Mouse (Mus musculus) layer of hippocampus, postnatal 10 days (tissue): ENCODE results near the gene Tmem59. TPM values are rescaled to one million over a fixed set of nuclear protein-coding genes. Genes with fewer than 3 reads are reported as not detected.

Source experiments
- DNase-seq, 2 experiments: peaks; one replicate each; pipeline ENCODE4 v3.0.0; 2021; ENCODE audit warnings: low spot score in 2 of 2
- total RNA-seq, 2 experiments: library from RNA; stranded (reverse); gene quantifications; 2 replicates each; pipeline ENCODE4 v1.2.3; 2021

Tmem59 gene
- total RNA-seq, 2 experiments from 2014 or later = 154 to 161 TPM

DNA sequence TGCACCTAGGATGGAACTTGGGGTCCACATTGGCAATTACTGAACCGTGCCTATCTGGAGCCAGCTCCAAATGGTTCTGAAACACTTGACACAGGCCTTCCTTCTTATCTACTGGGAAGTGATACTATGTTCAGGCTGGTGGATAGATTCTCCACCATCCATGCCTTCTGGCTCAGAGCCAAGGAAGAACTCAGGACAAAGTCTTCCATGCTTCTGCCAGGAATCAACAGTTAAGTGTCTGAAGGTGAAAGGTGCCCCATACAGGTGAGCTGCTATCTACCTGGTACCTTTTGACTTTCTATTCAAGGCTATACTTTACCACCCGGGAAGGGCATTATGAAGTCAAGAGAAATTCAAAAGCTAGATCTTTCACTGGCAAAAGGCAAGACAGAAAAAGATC, 60.1 kb downstream of the Tmem59 start:
- no peak for DNase-seq

DNA sequence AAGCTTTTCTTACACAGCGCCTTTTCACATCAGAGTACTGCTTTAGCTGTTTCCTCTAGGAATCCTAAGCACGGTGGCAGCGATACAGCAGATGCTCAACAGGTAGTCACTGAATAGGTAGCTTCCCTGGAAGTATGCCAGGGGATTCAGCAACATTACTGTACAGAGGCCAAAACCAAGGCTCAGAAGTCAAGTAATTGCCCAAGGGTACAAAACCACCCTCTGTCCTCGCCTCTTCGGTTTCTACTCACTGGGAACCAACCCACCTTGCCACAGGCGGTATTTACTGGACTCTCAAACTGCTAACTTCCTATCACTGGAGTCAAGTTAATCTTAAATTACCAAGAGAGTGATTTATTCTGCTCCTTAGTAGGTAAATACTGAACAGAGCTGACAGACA, 62.0 kb downstream of the Tmem59 start:
- DNase-seq = no peak

DNA sequence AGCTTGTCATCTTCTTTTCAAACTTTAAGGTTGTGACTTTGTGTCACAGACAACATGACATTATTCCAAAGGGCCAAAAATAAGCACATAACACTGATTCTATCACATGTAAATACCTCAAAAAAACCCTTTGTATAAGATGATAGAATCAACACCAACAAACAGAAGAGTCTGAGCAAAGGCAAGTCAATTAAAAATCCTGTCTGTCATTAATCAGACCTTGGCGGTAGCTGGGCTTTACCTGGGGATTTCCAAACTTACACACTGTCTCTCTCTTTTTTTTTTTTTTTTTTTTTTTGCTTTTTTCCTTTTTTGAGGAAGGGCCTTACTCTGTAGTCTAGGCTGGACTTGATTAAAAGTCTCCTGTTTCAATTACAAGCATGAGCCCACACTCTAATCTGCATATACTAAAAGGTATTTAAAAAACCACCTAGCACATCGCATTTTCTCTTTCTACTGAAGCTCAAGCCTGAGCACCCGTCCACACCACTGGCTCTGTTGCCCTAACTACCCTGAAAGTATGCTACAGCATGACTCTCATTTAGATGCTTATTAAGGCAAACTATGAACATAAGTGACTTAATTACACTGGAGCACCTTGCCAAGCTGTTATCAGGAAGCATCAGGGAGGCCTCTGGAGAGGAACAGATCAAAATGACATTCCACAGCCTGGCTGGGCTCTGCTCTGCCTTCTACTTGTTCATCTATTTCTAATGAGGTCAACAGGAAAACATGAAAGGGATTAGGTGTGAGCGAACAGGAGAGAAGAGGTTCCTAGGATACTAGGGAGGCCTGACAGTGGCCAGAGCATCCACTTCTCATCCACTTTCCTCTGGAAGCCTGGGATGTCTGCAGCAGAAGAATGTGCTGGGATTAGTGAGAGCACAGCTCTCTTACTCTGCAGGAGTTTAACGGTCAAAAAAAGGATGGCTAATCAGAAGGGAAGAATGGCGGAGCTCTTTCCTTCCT, 65.5 kb downstream of the Tmem59 start:
- no peak for DNase-seq

DNA sequence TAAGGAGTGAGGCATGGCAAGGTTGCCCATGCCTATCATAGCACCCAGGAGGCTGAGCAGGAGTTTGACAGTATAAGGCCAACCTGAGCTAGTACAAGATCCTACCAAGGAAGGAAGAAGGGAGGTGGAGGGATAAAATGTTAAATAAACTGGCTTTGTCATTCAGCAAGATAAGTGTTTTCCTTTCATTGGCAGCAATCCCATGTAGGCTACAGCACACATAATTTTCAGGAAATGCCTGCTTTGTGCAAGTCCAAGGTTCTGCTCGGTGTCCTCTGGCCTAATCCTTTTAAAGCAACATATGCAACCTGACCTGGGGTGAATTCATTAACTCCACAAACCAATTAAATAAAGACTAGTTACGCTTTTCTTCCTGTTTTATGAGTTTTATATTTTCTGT, 67.2 kb downstream of the Tmem59 start:
- no peak for DNase-seq

DNA sequence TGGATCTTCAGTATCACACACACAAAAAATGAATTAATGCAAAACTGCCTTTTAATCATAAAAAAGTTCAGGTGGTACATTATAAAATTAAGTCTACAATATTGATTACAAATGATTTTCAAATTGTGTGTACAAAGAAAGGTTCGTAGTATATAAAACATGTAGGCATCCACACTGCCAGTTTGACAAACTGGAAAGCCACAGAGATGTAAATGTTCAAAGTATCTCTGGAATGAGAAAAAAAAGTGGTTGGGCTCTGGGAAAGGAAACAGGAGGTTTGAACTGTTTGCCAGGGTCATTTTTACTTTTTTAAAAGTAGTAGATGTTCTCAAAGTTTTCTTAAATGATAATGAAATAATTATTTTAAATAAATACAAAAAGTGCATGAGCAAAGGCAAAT, 67.8 kb downstream of the Tmem59 start:
- DNase-seq = no peak

DNA sequence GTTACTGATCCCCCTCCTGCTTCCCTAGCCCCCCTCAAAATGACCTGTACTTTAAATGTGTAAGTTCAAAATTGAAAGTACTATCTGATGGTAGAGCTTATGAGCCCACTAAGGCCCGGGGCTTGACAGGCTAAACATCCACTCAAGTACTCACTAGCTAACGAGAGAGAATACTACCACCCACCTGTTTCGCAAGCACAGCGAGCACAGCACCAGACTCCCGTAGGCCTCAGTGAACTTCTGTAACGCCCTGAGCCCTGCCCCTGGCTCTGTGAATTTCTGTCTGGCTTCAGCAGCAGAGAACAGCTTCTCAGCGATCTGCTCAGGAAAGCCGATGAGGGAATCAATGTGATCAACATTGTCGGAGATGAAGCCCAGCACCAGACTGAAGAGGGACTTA, 68.9 kb downstream of the Tmem59 start:
- DNase-seq = no peak

DNA sequence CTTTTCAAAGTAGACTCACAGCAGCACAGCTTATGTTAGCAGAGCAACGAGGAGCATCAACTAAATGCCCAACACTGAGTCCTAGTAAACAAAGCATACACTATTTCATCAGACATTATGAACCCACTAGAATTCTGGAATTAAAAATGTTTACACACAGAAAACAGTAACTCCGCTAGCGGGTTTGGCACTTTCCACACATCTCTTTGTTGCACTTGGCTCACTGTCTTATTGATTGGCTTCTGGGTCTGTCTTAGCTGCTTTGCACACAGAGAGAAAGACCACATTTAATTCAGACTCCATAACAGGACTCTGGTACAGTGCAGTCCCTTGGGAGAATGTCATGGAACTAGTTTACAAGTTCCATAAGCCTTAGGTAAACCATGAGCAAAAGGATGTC, 69.9 kb downstream of the Tmem59 start:
- DNase-seq = no peak

DNA sequence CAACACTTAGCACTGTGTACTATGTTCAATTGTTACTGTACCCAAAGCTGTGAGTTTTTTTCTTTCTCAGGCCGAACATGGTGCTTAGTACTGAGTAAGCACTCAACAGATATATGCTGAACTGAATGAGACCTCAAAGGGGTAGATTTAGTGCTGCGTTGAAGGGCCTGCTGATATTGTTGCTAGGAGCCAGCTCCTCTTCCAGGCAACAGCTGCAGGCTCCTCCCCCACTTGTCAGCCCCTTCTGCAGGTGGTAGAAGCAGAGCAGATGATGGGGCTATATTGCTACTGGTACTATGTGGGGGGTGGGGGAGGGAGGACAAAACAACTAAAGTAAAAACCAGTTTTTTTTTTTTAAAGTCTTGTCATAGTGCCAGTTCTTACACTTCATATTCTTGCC, 71.3 kb downstream of the Tmem59 start:
- no peak for DNase-seq

DNA sequence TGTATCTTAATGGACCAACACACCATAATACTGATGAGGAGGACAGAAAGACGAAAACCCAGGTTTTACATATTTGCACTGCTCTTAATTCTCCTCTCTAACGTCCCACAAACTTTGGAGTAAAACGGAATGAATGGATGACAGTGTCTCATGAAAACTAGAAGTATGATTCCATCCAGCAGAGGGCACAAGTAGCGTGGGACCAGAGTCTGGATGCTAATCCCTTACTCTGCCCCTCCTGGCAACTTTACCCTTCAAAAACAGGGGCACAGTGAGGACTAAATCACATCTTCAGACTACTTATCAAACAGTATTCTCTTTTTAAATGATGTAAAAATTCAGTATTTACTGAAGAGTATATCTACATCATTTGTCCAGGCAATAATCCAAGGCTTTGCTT, 72.3 kb downstream of the Tmem59 start:
- peak; percentile 39 to 56 for DNase-seq

Other genes starting within 250 kb of the Tmem59 start
- gene Mrpl37, start 111.5 kb upstream of the Tmem59 start, total RNA-seq = 10 to 100 TPM; 63.5 to 74.0 TPM
- gene Cyb5rl, start 111.4 kb upstream of the Tmem59 start, total RNA-seq = 10 to 100 TPM in 1 of 2 experiments, 1 to 10 TPM in 1; 9.6 to 10.5 TPM
- gene Cdcp2, start 81.5 kb upstream of the Tmem59 start, total RNA-seq = not detected
- gene Tceanc2, start 717 bp downstream of the Tmem59 start, total RNA-seq = 10 to 100 TPM; 22.3 to 23.0 TPM
- gene Ldlrad1, start 30.8 kb downstream of the Tmem59 start, total RNA-seq = not detected
- gene Lrrc42, start 75.1 kb downstream of the Tmem59 start, total RNA-seq = 10 to 100 TPM; 39.5 to 41.2 TPM
- 10 to 100 TPM; 21.1 to 22.4 TPM for gene Hspb11, start 75.2 kb downstream of the Tmem59 start, total RNA-seq
- gene Dio1, start 128.8 kb downstream of the Tmem59 start, total RNA-seq = not detected
- gene Yipf1, start 136.0 kb downstream of the Tmem59 start, total RNA-seq = 10 to 100 TPM; 46.9 to 49.1 TPM
- 10 to 100 TPM; 17.2 to 17.6 TPM for gene Ndc1, start 189.4 kb downstream of the Tmem59 start, total RNA-seq